Mouse (Mus musculus) heart, adult 18-20 months (tissue): ENCODE results near the gene Fbxl3. TPM values are rescaled to one million over a fixed set of nuclear protein-coding genes. Genes with fewer than 3 reads are reported as not detected.
A peak's percentile ranks its signal among the peaks of the same experiment; 100 is the strongest.

Experiments
- DNase-seq, 2 experiments: peaks; one replicate each; pipeline ENCODE4 v3.0.0; 2021 to 2022; ENCODE audit warnings: mixed read lengths in 1 of 2
- total RNA-seq, 2 experiments: library from RNA; stranded (reverse); gene quantifications; 2 replicates each; pipeline ENCODE4 v1.2.3; 2021

Fbxl3 gene
- total RNA-seq, 2 experiments from 2014 or later, result 58.2 to 61.1 TPM

GRCm38 (mm10) chr14:103085840-103086533 is 13.4 kb downstream of the Fbxl3 start:
- no peak for DNase-seq

GRCm38 (mm10) chr14:103079209-103079977 is 20.0 kb downstream of the Fbxl3 start:
- no peak for DNase-seq

DNA sequence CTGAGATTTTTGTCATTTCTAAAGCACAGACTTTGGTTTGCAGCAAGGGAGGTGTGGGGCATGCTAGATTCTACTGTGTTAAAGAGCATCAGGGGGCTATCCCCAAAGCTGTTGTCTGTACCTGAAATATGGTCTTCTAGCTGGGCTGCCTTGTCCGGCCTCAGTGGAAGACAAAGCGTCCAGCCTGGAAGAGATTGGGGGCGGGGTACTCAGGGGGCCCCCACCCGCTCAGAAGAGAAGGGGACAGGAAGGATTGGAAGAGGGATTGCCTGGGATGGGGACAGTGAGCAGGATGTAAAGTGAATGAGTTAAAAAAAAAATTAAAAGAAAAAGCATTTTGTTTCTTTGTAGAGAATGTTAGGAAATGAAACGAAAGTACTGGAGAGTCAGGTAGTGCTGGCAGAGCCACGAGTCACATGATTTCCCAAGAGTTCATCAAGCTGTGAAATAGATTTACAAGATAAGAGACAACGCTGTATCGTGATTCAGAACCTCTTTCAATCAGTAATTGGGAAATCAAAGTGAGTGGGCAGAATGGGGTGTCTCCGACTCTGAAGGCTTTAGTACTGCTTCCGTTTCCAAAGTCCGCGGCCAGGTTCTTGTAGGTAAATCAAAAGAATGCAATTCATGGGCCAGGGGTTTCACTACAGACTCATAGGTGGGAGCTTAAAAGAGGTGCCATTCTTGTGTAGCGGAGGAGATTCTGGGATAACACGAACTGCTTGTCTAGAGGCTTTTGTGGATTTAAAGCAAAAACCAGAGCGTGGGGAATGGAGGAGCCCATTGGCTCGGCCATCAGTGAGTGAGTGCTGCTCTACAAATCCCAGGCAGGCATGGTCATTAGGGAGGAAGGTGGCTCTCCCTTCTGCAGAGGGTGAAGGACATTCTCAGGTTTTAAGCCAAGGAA is 21.1 kb downstream of the Fbxl3 start:
- no peak for DNase-seq

DNA sequence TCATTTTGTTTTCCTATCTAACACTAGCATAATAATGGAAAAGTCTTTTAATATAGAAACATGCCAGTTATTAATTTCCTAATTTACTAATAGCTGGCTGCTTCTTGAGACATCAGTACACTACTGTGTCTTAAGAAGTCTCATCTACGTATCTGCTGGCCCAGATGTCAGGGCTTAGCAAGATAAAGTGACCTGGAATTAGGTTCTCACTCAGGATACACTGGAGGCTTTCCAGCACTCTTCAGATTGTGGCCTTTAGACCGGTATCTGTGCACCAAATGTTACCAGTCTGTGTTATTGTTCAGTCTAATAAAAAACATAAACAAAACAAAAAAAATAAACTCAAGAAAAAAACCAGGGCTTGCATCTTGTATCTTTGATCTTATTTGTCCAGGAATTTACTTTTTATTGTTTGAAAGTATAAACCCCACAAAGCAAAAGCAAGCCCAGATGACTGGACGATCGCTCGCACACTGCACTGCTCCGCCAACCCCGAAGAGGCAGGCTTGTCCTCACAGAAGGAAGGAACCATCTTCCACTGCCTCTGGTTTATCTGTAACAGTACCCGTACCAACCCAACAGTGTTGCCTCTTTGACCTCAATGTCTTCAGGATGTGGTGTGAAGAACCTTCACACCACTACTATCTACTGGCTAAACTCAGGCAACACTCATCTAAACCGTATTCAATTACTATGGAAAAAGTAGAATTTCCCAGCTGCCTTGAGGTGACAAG is 21.9 kb downstream of the Fbxl3 start:
- DNase-seq, result no peak

GRCm38 (mm10) chr14:103075166-103075565 is 24.2 kb downstream of the Fbxl3 start:
- DNase-seq, result no peak

DNA sequence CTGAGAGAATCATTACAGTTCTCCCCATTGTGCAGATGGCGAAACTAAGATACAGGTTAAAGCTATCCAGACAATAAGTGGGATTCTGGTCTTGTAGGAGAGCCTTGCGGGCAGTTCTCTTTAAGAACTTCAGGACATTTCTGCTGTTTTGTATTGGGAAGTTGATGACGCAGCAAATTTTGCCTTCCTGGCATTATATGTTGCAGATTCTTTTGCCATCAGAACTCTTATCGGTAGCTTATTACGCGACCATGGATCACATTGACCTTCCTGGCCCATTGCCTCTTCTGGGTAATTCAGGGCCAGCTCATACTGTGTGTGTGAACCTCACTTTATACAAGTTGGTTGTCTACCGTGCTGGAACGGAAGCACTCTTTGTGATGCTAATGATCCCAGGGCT is 25.5 kb downstream of the Fbxl3 start:
- no peak for DNase-seq

GRCm38 (mm10) chr14:103072731-103073130 is 26.6 kb downstream of the Fbxl3 start:
- DNase-seq, result no peak

DNA sequence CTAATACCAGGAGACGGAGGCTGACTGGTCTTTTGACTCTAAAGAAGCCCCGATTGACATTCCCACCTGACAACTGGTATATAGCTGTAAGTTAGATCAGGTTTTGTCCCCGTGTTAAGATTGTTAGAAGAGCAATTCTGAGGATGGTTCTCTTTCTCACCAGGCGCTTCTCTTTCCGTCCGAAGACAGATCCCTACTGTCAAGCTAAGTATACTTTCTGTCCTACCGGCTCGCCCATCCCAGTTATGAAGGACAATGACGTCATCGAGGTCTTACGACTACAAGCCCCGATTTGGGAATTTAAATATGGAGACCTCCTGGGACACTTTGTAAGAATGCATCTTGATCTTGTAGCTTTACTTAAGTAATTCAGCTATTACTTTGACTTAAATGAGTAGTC is 27.9 kb downstream of the Fbxl3 start:
- no peak for DNase-seq

GRCm38 (mm10) chr14:103070790-103071189 is 28.6 kb downstream of the Fbxl3 start:
- peak; percentile 33 to 64 for DNase-seq

DNA sequence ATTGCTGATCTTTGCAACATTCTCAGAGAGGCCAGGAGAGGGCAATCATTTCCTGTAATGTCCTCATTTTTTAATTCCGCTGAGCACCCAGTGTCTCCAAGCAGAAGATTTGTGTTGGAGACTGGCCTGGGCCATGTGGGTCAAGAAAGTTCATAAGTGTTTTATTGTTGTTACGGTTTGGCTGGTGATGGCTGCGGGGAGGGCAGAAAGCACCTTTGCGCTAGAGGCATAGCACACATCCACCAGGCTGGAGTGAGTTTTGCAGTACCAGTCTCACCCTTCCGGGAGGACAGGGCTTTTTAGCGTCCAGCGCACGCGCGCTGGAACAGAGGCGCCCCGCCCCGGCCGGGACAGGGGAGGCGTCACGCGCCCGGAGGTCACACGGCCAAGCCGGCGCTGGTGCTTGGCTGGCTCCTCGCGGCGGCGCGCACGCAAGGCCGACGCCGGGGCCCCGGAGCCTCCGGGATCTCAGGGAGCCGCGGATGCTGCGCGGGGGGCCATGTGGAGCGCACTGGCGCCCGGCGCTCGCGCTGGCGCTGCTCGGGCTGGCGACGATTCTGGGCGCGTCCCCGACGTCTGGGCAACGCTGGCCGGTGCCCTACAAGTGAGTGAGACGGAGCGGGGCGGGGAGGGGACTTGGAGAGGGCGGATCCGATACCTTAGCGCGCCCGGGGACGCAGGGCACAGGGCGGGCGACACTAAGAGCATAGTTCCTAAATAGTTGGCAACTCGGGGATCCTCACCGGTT is 29.3 kb downstream of the Fbxl3 start, which contains the start of gene Cln5:
Gene Cln5, plus strand, starts transcription at position 353 of the 748 bp plus-strand sequence.
- peak; percentile 96 to 97 for DNase-seq

DNA sequence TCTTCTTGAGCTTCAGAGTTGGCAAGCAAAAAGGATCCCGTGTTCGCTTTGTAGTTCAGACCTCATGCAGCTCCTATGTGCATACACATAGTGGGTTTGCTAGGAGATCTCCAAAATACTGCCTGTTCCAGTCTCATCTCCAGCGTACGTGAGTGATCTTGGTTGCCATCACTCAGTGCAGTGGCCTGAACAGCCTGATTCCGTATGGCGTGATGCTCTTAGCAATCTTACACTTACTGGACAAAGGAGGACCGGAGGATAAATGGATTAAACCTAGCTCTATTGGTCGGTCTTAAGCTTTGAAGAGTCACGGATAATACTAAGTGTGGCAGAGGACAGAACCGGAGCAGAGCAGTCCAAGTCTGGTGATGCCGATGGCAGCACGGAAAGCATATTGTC is 29.9 kb downstream of the Fbxl3 start:
- DNase-seq, result no peak

DNA sequence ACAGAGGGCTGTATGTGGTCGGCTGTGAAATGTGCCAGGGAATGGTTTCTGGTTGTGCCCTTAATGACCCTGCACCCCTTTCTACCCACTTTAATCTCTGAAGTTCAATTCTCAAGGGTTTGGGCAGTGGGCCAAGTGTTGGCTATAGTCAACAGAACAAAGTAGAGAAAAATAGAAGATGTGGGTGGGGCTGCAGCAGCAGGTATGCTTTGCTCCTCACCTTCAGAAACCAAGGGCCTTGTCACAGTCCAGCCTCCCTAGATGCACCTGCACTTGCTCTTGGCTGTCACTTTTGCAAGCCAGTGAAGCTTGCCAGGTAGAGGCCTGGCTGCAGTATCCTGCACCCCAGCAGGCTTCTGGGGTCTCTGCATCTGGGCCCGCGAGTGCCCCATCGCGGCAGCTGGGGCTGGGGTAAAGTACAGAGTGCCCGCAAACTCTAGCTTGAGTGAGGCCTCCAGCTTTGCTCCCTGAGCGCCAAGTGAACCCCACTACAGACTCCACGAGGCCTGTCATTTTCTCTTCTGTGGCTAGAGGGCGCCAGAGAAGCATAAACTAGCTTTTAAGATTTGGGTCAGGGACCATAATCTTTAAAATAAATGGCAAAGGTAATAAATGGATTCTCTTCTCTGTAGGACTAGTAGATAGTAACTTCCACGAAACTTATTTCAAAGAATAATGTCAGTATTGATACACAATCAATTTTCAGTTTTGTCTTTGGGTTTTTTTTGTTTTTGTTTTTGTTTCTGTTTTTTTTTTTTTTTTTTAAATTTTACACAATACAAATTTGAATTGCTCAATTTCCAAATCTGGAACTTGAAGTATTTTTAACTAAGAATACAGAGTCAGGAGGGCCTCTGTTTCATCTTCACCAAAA is 33.8 kb downstream of the Fbxl3 start:
- DNase-seq, result peak; percentile 75 to 93

GRCm38 (mm10) chr14:103059495-103059894 is 39.9 kb downstream of the Fbxl3 start:
- DNase-seq, result no peak

- DNase-seq, result peak in 1 of 2 experiments; percentile 42
Measured at GRCm38 (mm10) chr14:103058998-103059397, 40.4 kb downstream of the Fbxl3 start.

DNA sequence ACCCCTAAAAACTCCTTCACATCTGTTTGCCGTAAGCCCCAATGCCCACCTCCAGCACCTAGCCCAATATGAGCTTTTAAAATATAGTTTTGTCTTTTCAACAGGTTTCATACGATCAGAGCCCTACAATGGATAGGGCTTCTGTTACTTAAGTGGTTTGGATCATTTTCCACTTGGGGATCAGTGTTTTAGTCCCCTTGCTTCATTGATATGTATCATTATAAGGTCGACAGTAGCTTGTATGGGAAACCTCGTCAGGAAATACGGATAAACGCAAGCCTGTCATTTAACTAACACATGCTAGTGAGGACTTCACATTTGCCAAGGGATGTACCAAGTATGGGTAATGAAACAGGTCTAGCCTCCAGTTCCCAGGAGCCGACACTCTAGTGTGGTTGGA is 42.8 kb downstream of the Fbxl3 start:
- DNase-seq, result no peak

DNA sequence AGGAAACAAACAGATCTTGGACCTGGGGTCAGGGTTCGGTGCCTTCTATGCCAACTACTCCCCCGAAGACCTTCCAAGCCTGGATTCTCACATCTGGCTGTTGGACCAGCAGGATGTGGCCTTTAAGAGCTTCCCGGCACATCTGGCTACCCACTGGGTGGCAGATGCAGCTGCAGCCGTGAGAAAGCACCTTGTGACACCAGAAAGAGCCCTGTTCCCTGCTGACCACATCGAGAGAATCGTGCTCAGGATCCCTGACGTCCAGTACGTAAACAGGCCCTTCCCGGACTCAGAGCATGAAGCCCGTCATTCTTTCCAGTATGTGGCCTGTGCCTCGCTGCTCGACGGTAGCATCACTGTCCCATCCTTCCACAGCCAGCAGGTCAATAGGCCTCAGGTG is 44.6 kb downstream of the Fbxl3 start:
- DNase-seq, result no peak

GRCm38 (mm10) chr14:103051159-103051769 is 48.1 kb downstream of the Fbxl3 start:
- DNase-seq, result peak; percentile 79 to 87

- DNase-seq, result no peak
Measured at GRCm38 (mm10) chr14:103048292-103049086, 50.9 kb downstream of the Fbxl3 start.

DNA sequence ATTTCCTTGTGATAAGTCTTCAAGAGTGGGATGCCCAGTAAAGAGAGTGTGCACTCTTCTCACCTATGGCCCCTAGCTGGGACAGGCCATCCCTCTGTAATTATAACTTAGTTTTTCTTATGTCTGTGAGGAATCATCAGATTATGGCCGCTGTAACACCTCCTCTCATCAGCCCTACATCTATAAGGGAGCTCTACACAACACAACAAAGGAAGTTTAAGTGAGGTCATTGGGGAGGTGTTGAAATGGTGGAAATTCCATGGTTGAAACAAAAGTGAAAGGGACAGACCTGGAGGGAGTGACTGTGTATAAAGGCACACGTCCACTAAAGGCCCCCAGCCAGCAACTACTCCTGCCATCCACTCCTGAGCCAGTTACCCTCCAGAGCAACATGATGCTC is 52.7 kb downstream of the Fbxl3 start, which contains the start of gene Acod1:
Gene Acod1, plus strand, starts transcription at position 301 of the 400 bp plus-strand sequence.
- no peak for DNase-seq
